Comparison of ENCODE assay signal across 18 mouse cellular contexts in the genomic region with DNA sequence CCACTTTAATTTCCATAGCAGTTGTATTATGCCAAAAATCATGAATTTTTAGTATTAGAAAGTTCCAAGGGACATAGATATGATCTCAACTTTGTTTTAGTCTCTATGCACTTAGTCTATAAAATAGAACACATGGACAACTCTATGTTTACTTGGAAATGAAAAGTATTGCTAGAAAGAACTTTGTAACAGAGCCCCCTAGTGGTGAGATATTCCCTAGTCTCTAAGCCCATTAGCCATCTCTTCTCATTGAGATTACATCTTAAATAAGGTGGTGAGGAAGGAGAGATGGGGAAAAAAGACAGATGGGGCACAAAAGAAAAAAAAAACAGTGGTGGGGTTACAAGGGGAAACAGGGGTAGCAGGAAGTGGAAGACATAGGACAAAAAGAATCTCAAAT. TPM values are rescaled to one million over a fixed set of nuclear protein-coding genes. Genes with fewer than 3 reads are reported as not detected.
A peak's percentile ranks its signal among the peaks of the same experiment; 100 is the strongest.
DNase-seq lines count a peak whose midpoint lies in the region; ATAC-seq and TF ChIP-seq lines count a peak whose summit lies in the region.
"Had no signal": no experiment of that assay in that cellular context is flagged by ENCODE, and none has a peak within 500 bp of the region (broad histone marks: within the 10 kb centered on the region; RNA-seq: fewer than 3 reads in every experiment).

No protein-coding gene starts in this region.

- no peaks in the 10 kb centered on the region for H3K4me1 ChIP-seq in hindbrain, postnatal 0 days (ENCODE audit: insufficient read depth, low read length)
- no peaks in the 10 kb centered on the region for H3K4me1 ChIP-seq in hindbrain, embryonic 13.5 days (replicated peaks)
- no peaks in the 10 kb centered on the region for H3K4me1 ChIP-seq in lung, adult 2 months (ENCODE audit: control insufficient read depth, insufficient read depth, low read length)
- H3K4me1 ChIP-seq: embryonic facial prominence, embryonic 13.5 days; intestine, embryonic 15.5 days; limb, embryonic 15.5 days; midbrain, embryonic 10.5 days had no signal

- no peaks in the 10 kb centered on the region for H3K27me3 ChIP-seq in hindbrain, postnatal 0 days (ENCODE audit: insufficient read depth, low read length)
- no peaks in the 10 kb centered on the region for H3K27me3 ChIP-seq in hindbrain, embryonic 13.5 days
- H3K27me3 ChIP-seq: embryonic facial prominence, embryonic 13.5 days; intestine, embryonic 15.5 days; limb, embryonic 15.5 days had no signal

- H3K4me3 ChIP-seq in hindbrain, postnatal 0 days (ENCODE audit: low read length), result no peak overlapping the region
- H3K4me3 ChIP-seq in hindbrain, embryonic 13.5 days, result no peak overlapping the region
- no peak overlapping the region for H3K4me3 ChIP-seq in lung, adult 2 months (replicated peaks; ENCODE audit: extremely low read depth, low read depth, low read length)
- H3K4me3 ChIP-seq: embryonic facial prominence, embryonic 13.5 days; intestine, embryonic 15.5 days; limb, embryonic 15.5 days; midbrain, embryonic 10.5 days had no signal

- TF ChIP-seq CTCF in hindbrain, postnatal 0 days (IDR thresholded peaks at IDR 0.05; ENCODE audit: low read depth), result peak; percentile 45; the same call in 1 of the 2 replicates
- no peak for TF ChIP-seq CTCF in lung, adult 2 months (IDR thresholded peaks at IDR 0.05; ENCODE audit: insufficient read depth, low read length)

- no peak overlapping the region for H3K4me2 ChIP-seq in hindbrain, postnatal 0 days (ENCODE audit: low read depth, low read length)
- H3K4me2 ChIP-seq in hindbrain, embryonic 13.5 days, result no peak overlapping the region
- H3K4me2 ChIP-seq: embryonic facial prominence, embryonic 13.5 days; heart, embryonic 11.5 days; intestine, embryonic 15.5 days; limb, embryonic 15.5 days had no signal

- H3K9me3 ChIP-seq in hindbrain, postnatal 0 days (ENCODE audit: low read length), result no peaks in the 10 kb centered on the region
- H3K9me3 ChIP-seq in hindbrain, embryonic 13.5 days, result no peaks in the 10 kb centered on the region
- H3K9me3 ChIP-seq: embryonic facial prominence, embryonic 13.5 days; intestine, embryonic 15.5 days; limb, embryonic 15.5 days; midbrain, embryonic 10.5 days had no signal

- ATAC-seq in hindbrain, postnatal 0 days, result no peak
- no peak for ATAC-seq in hindbrain, embryonic 13.5 days (ENCODE audit: low FRiP score)
- ATAC-seq: intestine, embryonic 15.5 days had no signal

- TF ChIP-seq POLR2A in lung, adult 2 months (IDR thresholded peaks at IDR 0.05; ENCODE audit: borderline replicate concordance, extremely low read depth, low read depth, low read length), result no peak

- no peak overlapping the region for H3K27ac ChIP-seq in hindbrain, postnatal 0 days
- H3K27ac ChIP-seq in hindbrain, embryonic 13.5 days, result no peak overlapping the region
- H3K27ac ChIP-seq: embryonic facial prominence, embryonic 13.5 days; intestine, embryonic 15.5 days; limb, embryonic 15.5 days; midbrain, embryonic 10.5 days had no signal

- H3K9ac ChIP-seq in hindbrain, postnatal 0 days (replicated peaks; ENCODE audit: low read length), result no peak overlapping the region
- H3K9ac ChIP-seq in hindbrain, embryonic 13.5 days, result no peak overlapping the region
- H3K9ac ChIP-seq: embryonic facial prominence, embryonic 13.5 days; intestine, embryonic 15.5 days; limb, embryonic 15.5 days had no signal

- peak; percentile 5 for DNase-seq in hindbrain, postnatal 0 days (ENCODE audit: low spot score)
- peak; percentile 14 for DNase-seq in lung, postnatal 36 days
- no peak for DNase-seq in lung, adult 2 months
- DNase-seq in ZHBTc4 (ENCODE audit: low read depth, low spot score), result peak; percentile 21
- peak; percentile 10 for DNase-seq in retina, postnatal 1 day
- DNase-seq in right cerebral cortex, postnatal 14 days, result no peak
- DNase-seq: adrenal gland, postnatal 14 days; cerebellum, adult 11 months; right cerebral cortex, postnatal 4 days had no signal

- H3K36me3 ChIP-seq in hindbrain, postnatal 0 days (ENCODE audit: insufficient read depth, low read length), result no peaks in the 10 kb centered on the region
- no peaks in the 10 kb centered on the region for H3K36me3 ChIP-seq in hindbrain, embryonic 13.5 days
- H3K36me3 ChIP-seq: embryonic facial prominence, embryonic 13.5 days; intestine, embryonic 15.5 days; limb, embryonic 15.5 days; midbrain, embryonic 10.5 days had no signal

RNA-seq across cellular contexts. Expression of gene Olfr469, which starts 5.9 kb away (rescaled TPM):
- total RNA-seq in hindbrain, postnatal 0 days (2014; rRNA removed), result not detected in 2 replicates
- polyA plus RNA-seq in hindbrain, postnatal 0 days (2015; fragmentation: Nextera tagmentation; extraction: Ambion mirVana), result not detected in 2 replicates
- polyA plus RNA-seq in hindbrain, embryonic 13.5 days (2015; fragmentation: Nextera tagmentation; extraction: Ambion mirVana), result not detected in 2 replicates
- polyA plus RNA-seq in lung, adult 2 months (2012; rRNA removed), result not detected in 2 replicates
- total RNA-seq: adrenal gland, postnatal 14 days; layer of hippocampus, postnatal 10 days had no signal
- polyA plus RNA-seq: embryonic facial prominence, embryonic 13.5 days; frontal cortex, adult 2 months; heart, embryonic 11.5 days; intestine, embryonic 15.5 days; limb, embryonic 15.5 days; midbrain, embryonic 10.5 days; neural tube, embryonic 14.5 days had no signal

RNA-seq across cellular contexts. Expression of gene Olfr467, which starts 7.4 kb away (rescaled TPM):
- not detected in 2 replicates for total RNA-seq in hindbrain, postnatal 0 days (2014; rRNA removed)
- not detected in 2 replicates for polyA plus RNA-seq in hindbrain, postnatal 0 days (2015; fragmentation: Nextera tagmentation; extraction: Ambion mirVana)
- polyA plus RNA-seq in hindbrain, embryonic 13.5 days (2015; fragmentation: Nextera tagmentation; extraction: Ambion mirVana), result not detected in 2 replicates
- not detected in 2 replicates for polyA plus RNA-seq in lung, adult 2 months (2012; rRNA removed)
- total RNA-seq: adrenal gland, postnatal 14 days; layer of hippocampus, postnatal 10 days had no signal
- polyA plus RNA-seq: embryonic facial prominence, embryonic 13.5 days; frontal cortex, adult 2 months; heart, embryonic 11.5 days; intestine, embryonic 15.5 days; limb, embryonic 15.5 days; midbrain, embryonic 10.5 days; neural tube, embryonic 14.5 days had no signal

RNA-seq across cellular contexts. Expression of gene Ovch2, which starts 18.4 kb away (rescaled TPM):
- not detected in 2 replicates for total RNA-seq in hindbrain, postnatal 0 days (2014; rRNA removed)
- polyA plus RNA-seq in hindbrain, postnatal 0 days (2015; fragmentation: Nextera tagmentation; extraction: Ambion mirVana), result not detected in 2 replicates
- polyA plus RNA-seq in hindbrain, embryonic 13.5 days (2015; fragmentation: Nextera tagmentation; extraction: Ambion mirVana), result not detected in 2 replicates
- polyA plus RNA-seq in lung, adult 2 months (2012; rRNA removed), result not detected in 2 replicates
- total RNA-seq: adrenal gland, postnatal 14 days; layer of hippocampus, postnatal 10 days had no signal
- polyA plus RNA-seq: embryonic facial prominence, embryonic 13.5 days; frontal cortex, adult 2 months; heart, embryonic 11.5 days; intestine, embryonic 15.5 days; limb, embryonic 15.5 days; midbrain, embryonic 10.5 days; neural tube, embryonic 14.5 days had no signal

RNA-seq across cellular contexts. Expression of gene Olfr470, which starts 27.8 kb away (rescaled TPM):
- total RNA-seq in hindbrain, postnatal 0 days (2014; rRNA removed), result not detected in 2 replicates
- polyA plus RNA-seq in hindbrain, postnatal 0 days (2015; fragmentation: Nextera tagmentation; extraction: Ambion mirVana), result not detected in 2 replicates
- polyA plus RNA-seq in hindbrain, embryonic 13.5 days (2015; fragmentation: Nextera tagmentation; extraction: Ambion mirVana), result not detected in 2 replicates
- not detected in 2 replicates for polyA plus RNA-seq in lung, adult 2 months (2012; rRNA removed)
- total RNA-seq: adrenal gland, postnatal 14 days; layer of hippocampus, postnatal 10 days had no signal
- polyA plus RNA-seq: embryonic facial prominence, embryonic 13.5 days; frontal cortex, adult 2 months; heart, embryonic 11.5 days; intestine, embryonic 15.5 days; limb, embryonic 15.5 days; midbrain, embryonic 10.5 days; neural tube, embryonic 14.5 days had no signal

Comparison
In these comparisons a context has a peak if more than half of its experiments do, and no peak if none do; other contexts are left out.
1. DNase-seq: peak in hindbrain, postnatal 0 days (single experiment), lung, postnatal 36 days (single experiment), ZHBTc4 (single experiment) and retina, postnatal 1 day (single experiment); none in lung, adult 2 months (single experiment) and right cerebral cortex, postnatal 14 days (single experiment).